Mouse (Mus musculus) left cerebral cortex, postnatal 25 days (tissue): ENCODE measurements at regions not wholly inside any gene's neighbourhood (a gene's known extent, or its start where the extent isn't known, plus 50 kb on each side); places are given as distances from the start of the nearest gene placed in this dataset.
A peak's percentile ranks its signal among the peaks of the same experiment; 100 is the strongest.
"Not testable (repeated sequence)": the region's sequence is repeated elsewhere in the genome, so short reads cannot be mapped to it uniquely, and the experiment has no call there.

ENCODE experiments used
- DNase-seq, 2 experiments: peaks; one replicate each; pipeline ENCODE4 v3.0.0; 2022; ENCODE audit warnings: low spot score in 2 of 2, mixed read lengths in 1 of 2
- intact Hi-C: fragments of 180-260 bp; cut with DNase I; formaldehyde crosslinking; loops from one replicate; pipeline ENCODE4 v1.15.1; 2025

- intact Hi-C loops = no loop called here
- DNase-seq = no peak
Observed at GRCm38 (mm10) chr7:122820587-122821535, 144.6 kb upstream of the Rbbp6 start.

DNA sequence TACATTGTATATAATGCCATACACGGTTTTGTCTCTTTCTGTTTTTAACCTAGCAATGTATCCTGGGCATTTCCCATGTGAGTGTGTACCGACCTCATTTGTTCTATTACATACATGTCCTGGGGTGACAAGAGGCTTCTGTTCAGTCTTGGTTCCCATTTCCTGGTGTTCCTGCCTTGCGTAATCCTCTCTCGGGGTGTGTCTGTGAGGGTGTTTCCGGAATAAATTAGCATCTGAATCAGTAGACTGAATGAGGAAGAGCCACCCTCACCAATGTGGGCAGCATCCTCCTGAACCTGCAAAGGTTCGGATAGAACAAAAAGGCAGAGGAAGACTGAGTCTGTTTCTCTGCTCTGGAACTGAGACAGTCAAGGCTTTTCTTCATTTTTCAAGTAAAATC, 142.1 kb upstream of the Rbbp6 start:
- intact Hi-C loops = no loop called here
- peak in 1 of 2 experiments; percentile 85 for DNase-seq

- intact Hi-C loops = no loop called here
- DNase-seq = peak in 1 of 2 experiments; percentile 55
Observed at GRCm38 (mm10) chr7:122839091-122839490, 126.4 kb upstream of the Rbbp6 start.

- peak in 1 of 2 experiments; percentile 56 for DNase-seq
- intact Hi-C loops = no loop called here
Observed at GRCm38 (mm10) chr7:122844831-122845230, 120.7 kb upstream of the Rbbp6 start.

- intact Hi-C loops = no loop called here
- peak; percentile 12 to 77 for DNase-seq
Observed at GRCm38 (mm10) chr7:122847376-122847775, 118.1 kb upstream of the Rbbp6 start.

GRCm38 (mm10) chr7:122873386-122873785, 92.1 kb upstream of the Rbbp6 start:
- intact Hi-C loops = no loop called here
- no peak for DNase-seq

- no peak for DNase-seq
- intact Hi-C loops = no loop called here
Observed at GRCm38 (mm10) chr7:122876286-122876685, 89.2 kb upstream of the Rbbp6 start.

DNA sequence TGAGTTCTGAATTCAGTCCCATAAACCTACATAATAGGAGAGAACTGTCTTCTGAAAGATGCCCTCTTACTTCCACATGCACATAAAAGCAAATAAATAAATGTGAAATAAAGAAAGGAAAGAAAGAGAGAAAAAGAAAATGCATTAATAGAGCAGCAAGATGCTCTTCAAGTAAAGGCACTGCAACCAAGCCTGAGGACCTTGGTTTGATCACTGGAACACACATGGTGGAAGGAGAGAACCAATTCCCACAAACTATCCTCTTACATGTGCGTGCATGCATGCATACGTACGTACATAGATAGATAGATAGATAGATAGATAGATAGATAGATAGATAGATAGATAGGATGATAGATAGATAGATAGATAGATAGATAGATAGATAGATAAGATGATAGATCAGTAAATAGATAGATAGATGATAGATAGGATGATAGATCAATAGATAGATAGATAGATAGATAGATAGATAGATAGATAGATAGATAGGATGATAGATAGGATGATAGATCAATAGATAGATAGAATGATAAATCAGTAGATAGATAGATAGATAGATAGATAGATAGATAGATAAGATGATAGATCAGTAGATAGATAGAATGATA, 83.5 kb upstream of the Rbbp6 start:
- intact Hi-C loops, DNase-seq: not testable (repeated sequence)

DNA sequence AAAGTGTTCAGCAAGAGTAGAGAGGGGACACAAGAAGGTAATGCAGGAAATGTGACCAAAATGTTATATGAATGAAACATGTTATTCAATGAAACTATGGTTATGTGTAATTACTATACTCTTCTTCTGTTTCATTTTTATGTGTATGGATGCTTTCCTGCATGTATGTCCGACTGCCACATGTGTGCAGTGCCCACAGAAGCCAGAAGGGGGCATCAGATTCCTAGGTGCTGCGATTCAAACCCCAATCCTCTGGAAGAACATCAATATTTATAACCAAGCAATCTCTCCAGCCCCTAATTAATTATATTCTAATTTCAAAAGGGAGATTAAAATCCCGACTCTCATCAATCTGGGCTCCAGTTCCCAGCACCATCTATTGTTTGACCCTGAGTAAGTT, 78.7 kb upstream of the Rbbp6 start:
- intact Hi-C loops = no loop called here
- DNase-seq = no peak

GRCm38 (mm10) chr7:122897148-122897547, 68.3 kb upstream of the Rbbp6 start:
- no peak for DNase-seq
- intact Hi-C loops = no loop called here

DNA sequence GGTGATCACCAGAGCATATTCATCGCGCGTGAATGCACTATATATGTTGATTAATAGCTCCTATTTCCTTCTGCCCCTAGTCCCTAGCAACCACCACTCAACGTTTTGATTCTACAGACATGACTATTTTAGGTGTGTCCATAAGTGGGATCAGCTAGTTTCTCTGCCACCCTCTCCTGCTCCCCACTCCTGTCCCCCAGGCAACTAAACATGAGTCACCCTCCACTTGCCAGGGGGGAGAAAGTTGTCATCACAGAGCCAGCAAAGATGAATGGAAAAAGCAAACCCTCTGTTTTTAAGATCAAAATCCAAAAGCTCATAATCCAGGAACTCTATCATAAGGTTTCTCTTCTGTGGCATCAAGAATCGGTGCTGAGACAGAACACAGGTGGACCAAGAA, 59.4 kb upstream of the Rbbp6 start:
- peak in 1 of 2 experiments; percentile 48 for DNase-seq
- intact Hi-C loops = loop anchor here (5.0 kb wide), 2 partner anchors 234 to 329 kb away; partner anchors contain the start of gene Cacng3

DNA sequence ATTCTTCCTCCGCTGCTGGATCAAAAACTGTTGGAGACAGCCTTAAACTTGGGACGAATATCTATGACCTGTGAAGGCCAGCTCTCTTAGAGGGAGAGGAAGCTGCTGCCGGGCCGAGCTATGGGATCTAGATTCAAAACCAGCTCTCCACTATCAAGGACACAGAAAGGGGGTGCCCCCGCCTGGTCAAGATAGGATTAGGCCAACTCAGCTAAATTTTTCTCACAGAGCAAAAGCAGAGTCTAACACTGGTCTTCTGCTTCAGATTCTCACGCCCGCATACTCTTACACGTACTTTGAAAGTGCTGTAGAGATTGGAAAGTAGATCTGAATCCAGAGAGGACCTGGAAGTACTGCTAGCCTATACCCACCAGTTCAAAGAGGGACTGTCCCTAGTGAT, 56.2 kb upstream of the Rbbp6 start:
- peak; percentile 29 to 50 for DNase-seq
- intact Hi-C loops = loop anchor here (5.0 kb wide), 2 partner anchors 237 to 332 kb away; partner anchors contain the start of gene Cacng3
